Mouse (Mus musculus) myocyte (in vitro differentiated cells): ENCODE results near the gene Gtf3c5. TPM values are rescaled to one million over a fixed set of nuclear protein-coding genes. Genes with fewer than 3 reads are reported as not detected.

Experiments
- H3K27me3 ChIP-seq: one replicate; pipeline ENCODE4 v1.6.1; 2011; ENCODE audit not compliant: control insufficient read depth, insufficient read depth, insufficient read length
- H3K36me3 ChIP-seq: one replicate; pipeline ENCODE4 v1.6.1; 2011; ENCODE audit not compliant: control insufficient read depth, insufficient read depth
- H3K4me2 ChIP-seq: one replicate; pipeline ENCODE4 v1.6.1; 2011; ENCODE audit warnings: low read depth, control low read depth
- H3K4me3 ChIP-seq: one replicate; pipeline ENCODE4 v1.5.1; 2011; ENCODE audit warnings: mild to moderate bottlenecking, control low read depth, moderate library complexity
- H3K79me2 ChIP-seq: one replicate; pipeline ENCODE4 v1.6.1; 2011; ENCODE audit not compliant: control insufficient read depth, insufficient read depth
- H3ac ChIP-seq: one replicate; pipeline ENCODE4 v1.6.1; 2011; ENCODE audit not compliant: control insufficient read depth, insufficient read length
- CEBPB ChIP-seq: IDR thresholded peaks from 2 replicates; pipeline ENCODE4 v1.6.1; 2011; ENCODE audit warnings: mild to moderate bottlenecking, moderate library complexity; ENCODE audit not compliant: poor library complexity, insufficient read depth, severe bottlenecking
- E2F4 ChIP-seq: IDR thresholded peaks from one replicate; pipeline ENCODE4 v1.6.1; 2011; ENCODE audit warnings: mild to moderate bottlenecking, control low read depth, moderate library complexity; ENCODE audit not compliant: insufficient read depth
- MAX ChIP-seq: IDR thresholded peaks from one replicate; pipeline ENCODE4 v1.6.1; 2011; ENCODE audit warnings: low read depth, mild to moderate bottlenecking, control low read depth
- MYOD1 ChIP-seq, 3 experiments: IDR thresholded peaks; one replicate each; pipeline ENCODE4 v1.6.1; 2011; ENCODE audit warnings: control low read depth in 2 of 3, low read depth in 2 of 3, mild to moderate bottlenecking in 2 of 3, moderate library complexity in 1 of 3; ENCODE audit not compliant: insufficient read length in 2 of 3, control insufficient read depth in 1 of 3
- MYOG ChIP-seq, 3 experiments: IDR thresholded peaks; one replicate each; pipeline ENCODE4 v1.6.1; 2011; ENCODE audit warnings: control low read depth in 2 of 3, low read depth in 2 of 3, mild to moderate bottlenecking in 2 of 3; ENCODE audit not compliant: insufficient read length in 2 of 3, control insufficient read depth in 1 of 3, insufficient read depth in 1 of 3
- POLR2A ChIP-seq: IDR thresholded peaks from one replicate; pipeline ENCODE4 v1.6.1; 2011; ENCODE audit warnings: low read depth, mild to moderate bottlenecking, control low read depth, moderate library complexity; ENCODE audit not compliant: insufficient read length
- POLR2AphosphoS2 ChIP-seq: IDR thresholded peaks from one replicate; pipeline ENCODE4 v1.6.1; 2011; ENCODE audit warnings: low read depth, control low read depth; ENCODE audit not compliant: insufficient read length
- REST ChIP-seq: IDR thresholded peaks from one replicate; pipeline ENCODE4 v1.6.1; 2011; ENCODE audit warnings: mild to moderate bottlenecking, control low read depth, moderate library complexity; ENCODE audit not compliant: insufficient read depth, insufficient read length
- SRF ChIP-seq: IDR thresholded peaks from one replicate; pipeline ENCODE4 v1.6.1; 2011; ENCODE audit warnings: low read depth; ENCODE audit not compliant: control insufficient read depth, insufficient read length
- TCF12 ChIP-seq: IDR thresholded peaks from one replicate; pipeline ENCODE4 v1.6.1; 2011; ENCODE audit warnings: mild to moderate bottlenecking, control low read depth; ENCODE audit not compliant: poor library complexity, insufficient read depth, severe bottlenecking
- TCF3 ChIP-seq: IDR thresholded peaks from one replicate; pipeline ENCODE4 v1.6.1; 2011; ENCODE audit warnings: low read depth, control low read depth; ENCODE audit not compliant: insufficient read length
- USF1 ChIP-seq: IDR thresholded peaks from one replicate; pipeline ENCODE4 v1.6.1; 2011; ENCODE audit warnings: low read depth, mild to moderate bottlenecking, control low read depth, moderate library complexity
- polyA plus RNA-seq: library from polyadenylated mRNA; unstranded; fragments of >200 nt; fragmentation: generic; extraction: Trizol; gene quantifications from one replicate; pipeline ENCODE4 v1.2.1, GENCODE M21; 2012; ENCODE audit warnings: missing spikeins

The Gtf3c5 gene
- polyA plus RNA-seq, 1 experiment = 24.4 TPM

- TF ChIP-seq CEBPB (no peak), MYOG (IDR thresholded peaks at IDR 0.05; ENCODE audit: control insufficient read depth in 1 of 3, insufficient read depth in 1 of 3, insufficient read length in 2 of 3, low read depth in 2 of 3) (peak; percentile 18 to 85 (median 72)), E2F4 (no peak), REST (no peak), TCF12 (no peak), USF1 (peak; percentile 89), POLR2A (peak; percentile 62), MYOD1 (IDR thresholded peaks at IDR 0.05; ENCODE audit: control insufficient read depth in 1 of 3, insufficient read length in 2 of 3, low read depth in 2 of 3) (peak; percentile 22 to 83 (median 78)), TCF3 (no peak), MAX (no peak), SRF (peak; percentile 21), POLR2AphosphoS2 (peak; percentile 35)
- H3ac ChIP-seq = no peak overlapping the region
- no peaks in the 10 kb centered on the region for H3K79me2 ChIP-seq
- H3K36me3 ChIP-seq = no peaks in the 10 kb centered on the region
- H3K4me2 ChIP-seq = peak overlapping the region; percentile 99
- no peaks in the 10 kb centered on the region for H3K27me3 ChIP-seq
- no peak overlapping the region for H3K4me3 ChIP-seq
These were observed 58.2 kb downstream of the Gtf3c5 start for GRCm38 (mm10) chr2:28525219-28525942.

GRCm38 (mm10) chr2:28524406-28524805 lies 59.1 kb downstream of the Gtf3c5 start:
- Histone ChIP-seq H3K4me3 (no peak overlapping the region), H3K4me2 (peak overlapping the region; percentile 99), H3K36me3 (no peaks in the 10 kb centered on the region), H3ac (no peak overlapping the region), H3K27me3 (no peaks in the 10 kb centered on the region), H3K79me2 (no peaks in the 10 kb centered on the region)
- TF ChIP-seq POLR2A = peak; percentile 46
- TF ChIP-seq REST = no peak
- peak in 1 of 3 experiments; percentile 21 for TF ChIP-seq MYOG (IDR thresholded peaks at IDR 0.05; ENCODE audit: control insufficient read depth in 1 of 3, insufficient read depth in 1 of 3, insufficient read length in 2 of 3, low read depth in 2 of 3)
- no peak for TF ChIP-seq TCF3
- no peak for TF ChIP-seq POLR2AphosphoS2
- no peak for TF ChIP-seq USF1
- no peak for TF ChIP-seq MAX
- no peak for TF ChIP-seq SRF
- no peak for TF ChIP-seq E2F4
- TF ChIP-seq MYOD1 (IDR thresholded peaks at IDR 0.05; ENCODE audit: control insufficient read depth in 1 of 3, insufficient read length in 2 of 3, low read depth in 2 of 3) = peak in 1 of 3 experiments; percentile 35
- TF ChIP-seq CEBPB = no peak
- no peak for TF ChIP-seq TCF12

GRCm38 (mm10) chr2:28523643-28524117 lies 59.9 kb downstream of the Gtf3c5 start:
- no peaks in the 10 kb centered on the region for H3K79me2 ChIP-seq
- TF ChIP-seq MYOD1 (IDR thresholded peaks at IDR 0.05; ENCODE audit: control insufficient read depth in 1 of 3, insufficient read length in 2 of 3, low read depth in 2 of 3) (peak; percentile 9 to 88 (median 76)), POLR2A (peak; percentile 63), SRF (no peak), REST (no peak), E2F4 (no peak), USF1 (no peak), TCF12 (peak; percentile 4), MYOG (IDR thresholded peaks at IDR 0.05; ENCODE audit: control insufficient read depth in 1 of 3, insufficient read depth in 1 of 3, insufficient read length in 2 of 3, low read depth in 2 of 3) (peak; percentile 60 to 81 (median 69)), TCF3 (peak; percentile 29), CEBPB (no peak), MAX (no peak), POLR2AphosphoS2 (peak; percentile 73)
- H3K4me2 ChIP-seq = peak overlapping the region; percentile 99
- no peaks in the 10 kb centered on the region for H3K36me3 ChIP-seq
- H3K4me3 ChIP-seq = no peak overlapping the region
- no peaks in the 10 kb centered on the region for H3K27me3 ChIP-seq
- no peak overlapping the region for H3ac ChIP-seq

- Histone ChIP-seq H3K79me2 (no peaks in the 10 kb centered on the region), H3K27me3 (no peaks in the 10 kb centered on the region), H3K36me3 (no peaks in the 10 kb centered on the region), H3K4me2 (no peak overlapping the region), H3ac (no peak overlapping the region), H3K4me3 (no peak overlapping the region)
- TF ChIP-seq POLR2AphosphoS2 (no peak), MYOD1 (IDR thresholded peaks at IDR 0.05; ENCODE audit: control insufficient read depth in 1 of 3, insufficient read length in 2 of 3, low read depth in 2 of 3) (peak in 1 of 3 experiments; percentile 12)
These were observed 61.4 kb downstream of the Gtf3c5 start for GRCm38 (mm10) chr2:28522166-28522565.
